Mouse (Mus musculus): Measurements from ENCODE around the gene R3hdm4. TPM values are rescaled to one million over a fixed set of nuclear protein-coding genes. Genes with fewer than 3 reads are reported as not detected.

The R3hdm4 gene
- polyA plus RNA-seq, 1 experiment: 425 TPM

DNA sequence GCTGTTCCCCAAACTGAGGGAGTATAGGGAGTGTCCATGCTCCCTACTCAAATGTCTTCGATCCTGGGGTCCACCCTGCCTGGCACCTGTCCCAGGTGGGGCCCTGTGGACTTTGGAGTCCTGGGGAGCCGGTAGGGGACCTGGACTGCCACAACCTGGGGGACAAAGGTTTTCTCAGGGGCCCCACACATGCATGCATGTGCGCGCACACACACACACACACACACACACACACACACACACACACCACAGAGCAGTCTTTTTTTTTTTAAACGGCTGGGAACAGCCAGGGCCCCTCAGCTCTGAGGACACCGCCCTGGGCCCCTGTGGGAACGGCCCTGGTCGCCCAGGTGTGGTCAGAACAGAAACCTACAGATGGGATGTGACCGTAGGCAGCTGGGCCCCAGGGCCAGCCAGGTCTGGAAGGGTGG is 22.5 kb upstream of the R3hdm4 start:
- Histone ChIP-seq H3K27ac (ENCODE audit: insufficient read depth, low read length) (no peak overlapping the region), H3K4me1 (ENCODE audit: control insufficient read depth, insufficient read depth, low read length) (no peaks in the 10 kb centered on the region), H3K4me3 (ENCODE audit: insufficient read depth, low read length) (no peak overlapping the region)
- TF ChIP-seq POLR2A (IDR thresholded peaks at IDR 0.05; ENCODE audit: extremely low read depth, insufficient read depth, low read length) (no peak), CTCF (IDR thresholded peaks at IDR 0.05; ENCODE audit: extremely low read depth, insufficient read depth, low read length) (no peak)

- no peak overlapping the region for H3K27ac ChIP-seq (ENCODE audit: insufficient read depth, low read length)
- no peak overlapping the region for H3K4me3 ChIP-seq (ENCODE audit: insufficient read depth, low read length)
- TF ChIP-seq CTCF (IDR thresholded peaks at IDR 0.05; ENCODE audit: extremely low read depth, insufficient read depth, low read length) (no peak), POLR2A (IDR thresholded peaks at IDR 0.05; ENCODE audit: extremely low read depth, insufficient read depth, low read length) (no peak)
- no peaks in the 10 kb centered on the region for H3K4me1 ChIP-seq (ENCODE audit: control insufficient read depth, insufficient read depth, low read length)
Measured at GRCm38 (mm10) chr10:79942988-79943387, 22.0 kb upstream of the R3hdm4 start.

DNA sequence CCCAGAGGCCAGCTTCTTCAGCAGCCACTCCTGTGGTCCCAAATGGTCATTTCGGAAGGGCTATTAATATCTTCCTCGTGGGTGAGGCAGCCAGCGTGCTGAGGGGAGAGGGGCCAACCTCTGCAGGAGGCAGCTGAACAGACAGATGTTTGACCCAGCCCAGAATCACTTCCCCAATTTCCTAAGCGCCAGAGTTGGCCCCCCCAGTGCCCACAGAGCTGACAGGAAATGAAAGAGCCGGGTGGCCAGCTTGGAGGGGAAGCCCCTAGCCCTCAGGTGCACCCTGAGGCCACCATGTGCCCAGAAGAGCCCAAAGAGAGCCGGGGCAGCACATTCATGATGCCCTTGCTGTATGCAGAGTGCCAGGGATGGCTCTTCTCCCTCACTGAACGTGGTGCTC is 19.7 kb upstream of the R3hdm4 start:
- TF ChIP-seq POLR2A (IDR thresholded peaks at IDR 0.05; ENCODE audit: extremely low read depth, insufficient read depth, low read length) (no peak), CTCF (IDR thresholded peaks at IDR 0.05; ENCODE audit: extremely low read depth, insufficient read depth, low read length) (no peak)
- Histone ChIP-seq H3K27ac (ENCODE audit: insufficient read depth, low read length) (no peak overlapping the region), H3K4me1 (ENCODE audit: control insufficient read depth, insufficient read depth, low read length) (peaks cover 3% of the 10 kb centered on the region; the same call in 1 of the 2 replicates), H3K4me3 (ENCODE audit: insufficient read depth, low read length) (no peak overlapping the region)

GRCm38 (mm10) chr10:79937775-79938526 is 16.9 kb upstream of the R3hdm4 start:
- Histone ChIP-seq H3K4me1 (ENCODE audit: control insufficient read depth, insufficient read depth, low read length) (peaks cover 3% of the 10 kb centered on the region; the same call in 1 of the 2 replicates), H3K27ac (ENCODE audit: insufficient read depth, low read length) (no peak overlapping the region), H3K4me3 (ENCODE audit: insufficient read depth, low read length) (no peak overlapping the region)
- no peak for TF ChIP-seq POLR2A (IDR thresholded peaks at IDR 0.05; ENCODE audit: extremely low read depth, insufficient read depth, low read length)
- TF ChIP-seq CTCF (IDR thresholded peaks at IDR 0.05; ENCODE audit: extremely low read depth, insufficient read depth, low read length): no peak

DNA sequence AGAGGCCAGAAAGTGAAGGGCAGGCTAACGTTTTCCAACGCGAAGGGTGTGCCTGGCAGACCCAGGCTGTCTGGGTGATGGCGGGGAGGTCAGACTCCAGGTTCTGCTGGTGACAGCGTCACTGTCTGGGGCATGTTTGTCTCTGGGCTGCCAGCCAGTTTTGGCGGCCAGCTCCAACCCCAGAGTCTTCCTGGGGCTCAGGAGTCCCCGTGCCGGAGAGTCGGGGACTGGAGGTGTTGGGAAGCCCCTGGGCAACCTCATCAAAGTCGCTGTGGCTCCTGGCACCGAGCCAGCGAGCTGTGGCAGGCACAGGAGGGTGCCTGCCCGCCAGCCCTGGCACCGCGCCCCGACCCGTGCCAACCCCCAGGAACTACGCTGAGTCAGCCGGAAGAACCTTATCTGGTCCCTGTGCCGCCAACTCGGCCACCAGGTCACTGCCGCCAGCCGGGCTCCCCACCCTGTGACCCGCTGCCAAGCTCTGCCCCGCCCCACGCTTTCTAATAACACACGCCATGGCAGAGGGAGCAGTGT is 16.0 kb upstream of the R3hdm4 start:
- H3K27ac ChIP-seq (ENCODE audit: insufficient read depth, low read length): no peak overlapping the region

DNA sequence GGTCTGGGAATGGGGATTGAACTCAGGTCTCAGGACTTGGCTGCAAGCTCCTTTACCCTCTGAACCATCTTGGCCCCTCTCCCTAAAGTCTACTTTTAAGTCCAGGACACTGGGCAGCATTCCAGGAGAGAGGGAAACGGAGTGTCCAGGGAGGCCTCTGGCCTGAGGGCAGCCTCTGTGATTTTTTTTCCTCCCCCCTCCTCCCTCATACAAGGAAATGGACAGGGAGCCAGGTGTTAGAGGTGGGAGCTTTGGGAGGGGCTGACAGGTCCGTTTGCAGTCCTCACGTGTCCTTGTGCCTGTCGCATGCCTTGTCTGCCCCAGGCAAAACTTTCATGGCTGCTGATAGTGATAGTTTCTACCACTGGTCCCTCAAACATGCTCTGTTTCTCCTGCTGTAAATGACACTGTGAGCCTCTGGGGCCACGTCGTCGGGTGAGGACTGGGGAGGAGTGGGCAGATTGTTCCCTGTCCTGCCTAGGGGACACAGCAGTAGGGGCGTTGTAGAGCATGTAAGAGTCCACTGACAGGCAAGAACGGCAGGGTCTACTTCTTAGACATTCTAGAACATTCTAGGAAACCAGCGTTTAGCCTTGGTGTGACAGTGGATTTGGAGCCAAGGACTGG is 15.4 kb upstream of the R3hdm4 start:
- no peak overlapping the region for H3K27ac ChIP-seq (ENCODE audit: insufficient read depth, low read length)
- peaks cover 3% of the 10 kb centered on the region; the same call in 1 of the 2 replicates for H3K4me1 ChIP-seq (ENCODE audit: control insufficient read depth, insufficient read depth, low read length)
- TF ChIP-seq POLR2A (IDR thresholded peaks at IDR 0.05; ENCODE audit: extremely low read depth, insufficient read depth, low read length) (no peak), CTCF (IDR thresholded peaks at IDR 0.05; ENCODE audit: extremely low read depth, insufficient read depth, low read length) (no peak)
- no peak overlapping the region for H3K4me3 ChIP-seq (ENCODE audit: insufficient read depth, low read length)

More for the DNA sequence above, 16.0 kb upstream of the R3hdm4 start:
- TF ChIP-seq POLR2A (IDR thresholded peaks at IDR 0.05; ENCODE audit: extremely low read depth, insufficient read depth, low read length) (no peak), CTCF (IDR thresholded peaks at IDR 0.05; ENCODE audit: extremely low read depth, insufficient read depth, low read length) (no peak)
- Histone ChIP-seq H3K4me3 (ENCODE audit: insufficient read depth, low read length) (no peak overlapping the region), H3K4me1 (ENCODE audit: control insufficient read depth, insufficient read depth, low read length) (peaks cover 3% of the 10 kb centered on the region; the same call in 1 of the 2 replicates)

DNA sequence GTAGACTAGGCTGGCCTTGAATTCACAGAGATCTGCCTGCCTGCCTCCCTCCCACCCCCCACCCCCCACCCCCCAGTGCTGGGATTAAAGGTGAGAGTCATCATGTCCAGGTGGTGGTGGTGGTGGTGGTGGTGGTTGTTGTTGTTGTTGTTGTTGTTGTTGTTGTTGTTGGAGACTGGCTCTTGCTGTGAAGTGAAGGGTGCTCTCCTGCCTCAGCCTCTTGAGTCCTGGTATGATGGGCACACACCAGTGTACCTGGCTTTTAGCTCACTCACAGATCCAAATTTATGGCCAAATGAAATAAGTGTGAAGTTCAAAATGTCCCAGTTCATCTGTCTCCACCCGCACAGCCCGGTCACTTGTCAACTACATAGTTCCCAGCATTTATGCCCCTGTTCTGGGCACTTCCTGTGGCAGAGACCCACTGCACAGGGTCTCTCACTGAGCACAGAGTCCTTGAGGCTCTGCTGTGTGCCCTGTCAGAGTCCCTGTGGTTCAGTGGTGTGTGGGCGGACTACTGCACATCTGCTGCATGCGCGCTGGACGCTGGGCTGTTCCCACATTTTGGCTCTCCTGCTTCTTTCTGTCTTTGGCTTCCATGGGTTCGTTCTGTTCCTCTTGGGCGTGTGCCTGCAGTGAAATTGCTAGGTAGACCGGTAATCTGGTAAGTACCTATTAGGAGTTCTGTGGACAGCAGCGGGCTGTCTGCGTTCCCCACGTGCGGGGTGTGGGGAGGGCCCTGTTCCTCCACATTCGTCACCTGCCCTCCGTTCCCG is 14.0 kb upstream of the R3hdm4 start:
- peaks cover 3% of the 10 kb centered on the region; the same call in 1 of the 2 replicates for H3K4me1 ChIP-seq (ENCODE audit: control insufficient read depth, insufficient read depth, low read length)
- TF ChIP-seq CTCF (IDR thresholded peaks at IDR 0.05; ENCODE audit: extremely low read depth, insufficient read depth, low read length) (no peak), POLR2A (IDR thresholded peaks at IDR 0.05; ENCODE audit: extremely low read depth, insufficient read depth, low read length) (no peak)
- H3K27ac ChIP-seq (ENCODE audit: insufficient read depth, low read length): no peak overlapping the region
- no peak overlapping the region for H3K4me3 ChIP-seq (ENCODE audit: insufficient read depth, low read length)

DNA sequence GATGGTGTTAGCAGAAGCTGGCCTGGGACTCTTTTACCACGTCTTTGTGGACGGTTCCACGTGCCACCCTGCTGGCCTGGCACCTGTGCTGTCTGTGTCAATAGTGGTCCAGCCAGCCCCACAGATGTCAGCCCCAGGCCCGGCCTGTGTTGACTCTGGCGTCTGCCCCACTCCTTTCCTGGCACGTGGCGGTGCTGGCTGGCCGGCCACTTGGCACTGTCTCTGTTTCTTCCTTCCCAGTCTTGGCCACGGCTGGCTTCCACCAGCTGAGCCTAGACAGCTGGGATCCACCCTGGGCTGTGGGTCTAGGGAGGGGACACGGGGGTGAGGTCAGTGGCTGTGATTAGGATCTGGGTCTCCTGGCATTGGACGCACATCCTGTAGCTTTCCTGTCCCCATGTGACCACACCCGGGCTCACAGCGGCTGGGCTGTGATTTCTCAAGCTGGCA is 13.3 kb upstream of the R3hdm4 start:
- Histone ChIP-seq H3K4me1 (ENCODE audit: control insufficient read depth, insufficient read depth, low read length) (peaks cover 3% of the 10 kb centered on the region; the same call in 1 of the 2 replicates), H3K27ac (ENCODE audit: insufficient read depth, low read length) (no peak overlapping the region), H3K4me3 (ENCODE audit: insufficient read depth, low read length) (no peak overlapping the region)
- TF ChIP-seq CTCF (IDR thresholded peaks at IDR 0.05; ENCODE audit: extremely low read depth, insufficient read depth, low read length) (no peak), POLR2A (IDR thresholded peaks at IDR 0.05; ENCODE audit: extremely low read depth, insufficient read depth, low read length) (no peak)

- Histone ChIP-seq H3K27ac (ENCODE audit: insufficient read depth, low read length) (no peak overlapping the region), H3K4me3 (ENCODE audit: insufficient read depth, low read length) (no peak overlapping the region), H3K4me1 (ENCODE audit: control insufficient read depth, insufficient read depth, low read length) (peaks cover 3% of the 10 kb centered on the region; the same call in 1 of the 2 replicates)
- no peak for TF ChIP-seq CTCF (IDR thresholded peaks at IDR 0.05; ENCODE audit: extremely low read depth, insufficient read depth, low read length)
- no peak for TF ChIP-seq POLR2A (IDR thresholded peaks at IDR 0.05; ENCODE audit: extremely low read depth, insufficient read depth, low read length)
Measured at GRCm38 (mm10) chr10:79933861-79934260, 12.9 kb upstream of the R3hdm4 start.

All from cortical plate, adult 2 months (tissue).